In genomic region chr3:84703083-84703810, GRCm38 (mm10) we compare ENCODE assay signal across 16 mouse cellular contexts. TPM values are rescaled to one million over a fixed set of nuclear protein-coding genes. Genes with fewer than 3 reads are reported as not detected.
DNase-seq lines count a peak whose midpoint lies in the region; ATAC-seq and TF ChIP-seq lines count a peak whose summit lies in the region.
"Had no signal": no experiment of that assay in that cellular context is flagged by ENCODE, and none has a peak within 500 bp of the region (broad histone marks: within the 10 kb centered on the region; RNA-seq: fewer than 3 reads in every experiment).

No protein-coding gene starts in this region.

- DNase-seq in 416B (ENCODE audit: low read depth), result peak; percentile 80
- DNase-seq in G1E (ENCODE audit: low spot score), result peak; percentile 60
- no peak for DNase-seq in cerebellum, adult 2 months
- DNase-seq in thymus, postnatal 14 days, result no peak
- DNase-seq in spleen, adult 12 weeks (ENCODE audit: low spot score), result no peak
- DNase-seq: cerebellum, postnatal 10 days; heart, postnatal 10 days; kidney, adult 8-10 months; lung, postnatal 10 days; midbrain, embryonic 14.5 days had no signal

- TF ChIP-seq POLR2A in cerebellum, adult 2 months (IDR thresholded peaks at IDR 0.05; ENCODE audit: borderline replicate concordance, insufficient read depth, low read length), result no peak

- H3K9me3 ChIP-seq in G1E (replicated peaks), result peaks cover 3% of the 10 kb centered on the region
- H3K9me3 ChIP-seq in erythroblast, embryonic 14.5 days (ENCODE audit: control insufficient read depth, low read length), result peaks cover 5% of the 10 kb centered on the region
- H3K9me3 ChIP-seq: embryonic facial prominence, embryonic 12.5 days; forebrain, embryonic 13.5 days had no signal

- no peak for TF ChIP-seq CTCF in G1E (IDR thresholded peaks at IDR 0.05; ENCODE audit: low read depth, low read length)
- no peak for TF ChIP-seq CTCF in cerebellum, adult 2 months (IDR thresholded peaks at IDR 0.05; ENCODE audit: borderline replicate concordance, insufficient read depth, low read depth, low read length)

- H3K4me1 ChIP-seq in G1E (ENCODE audit: insufficient read depth, low read depth, low read length), result peaks cover 76% of the 10 kb centered on the region
- H3K4me1 ChIP-seq in erythroblast, embryonic 14.5 days (ENCODE audit: control insufficient read depth), result peaks cover 47% of the 10 kb centered on the region
- H3K4me1 ChIP-seq in cerebellum, adult 2 months (ENCODE audit: control insufficient read depth, insufficient read depth, low read length), result no peaks in the 10 kb centered on the region
- H3K4me1 ChIP-seq: embryonic facial prominence, embryonic 12.5 days had no signal

- ATAC-seq in G1E (ENCODE audit: extremely low read depth, insufficient number of reproducible peaks, low FRiP score, poor library complexity, severe bottlenecking), result peak; percentile 75
- ATAC-seq: forebrain, embryonic 13.5 days; hindbrain, embryonic 16.5 days had no signal

- H3K27me3 ChIP-seq in G1E (ENCODE audit: insufficient read depth, low read length), result no peaks in the 10 kb centered on the region
- H3K27me3 ChIP-seq in erythroblast, embryonic 14.5 days (ENCODE audit: control insufficient read depth), result no peaks in the 10 kb centered on the region
- no peaks in the 10 kb centered on the region for H3K27me3 ChIP-seq in cerebellum, adult 2 months (ENCODE audit: control insufficient read depth, insufficient read depth, low read length)
- H3K27me3 ChIP-seq: embryonic facial prominence, embryonic 12.5 days; forebrain, embryonic 13.5 days; neural tube, embryonic 12.5 days had no signal

- peak overlapping the region; percentile 28 for H3K27ac ChIP-seq in macrophage
- H3K27ac ChIP-seq in cerebellum, adult 2 months (ENCODE audit: insufficient read depth, low read length), result no peak overlapping the region
- H3K27ac ChIP-seq: embryonic facial prominence, embryonic 12.5 days; forebrain, embryonic 13.5 days; neural tube, embryonic 12.5 days had no signal

- WGBS in macrophage (ENCODE audit: missing documents), result 67% methylated on average over 11 of the region's 11 CpGs
- WGBS in cerebellum, adult 2 months, result 86% methylated on average over 11 of the region's 11 CpGs

- H3K79me2 ChIP-seq in macrophage (ENCODE audit: inconsistent target), result no peaks in the 10 kb centered on the region

- H3K4me3 ChIP-seq in G1E (ENCODE audit: low read depth, low read length), result peak overlapping the region; percentile 66; the same call in 1 of the 2 replicates
- H3K4me3 ChIP-seq in erythroblast, embryonic 14.5 days (replicated peaks), result peak overlapping the region; percentile 46
- no peak overlapping the region for H3K4me3 ChIP-seq in macrophage (ENCODE audit: inconsistent target)
- no peak overlapping the region for H3K4me3 ChIP-seq in cerebellum, adult 2 months (replicated peaks; ENCODE audit: insufficient read depth, low read depth, low read length)
- H3K4me3 ChIP-seq: embryonic facial prominence, embryonic 12.5 days; forebrain, embryonic 13.5 days; neural tube, embryonic 12.5 days had no signal

- H3K36me3 ChIP-seq in G1E (replicated peaks), result no peaks in the 10 kb centered on the region
- H3K36me3 ChIP-seq in erythroblast, embryonic 14.5 days (ENCODE audit: control insufficient read depth), result no peaks in the 10 kb centered on the region
- H3K36me3 ChIP-seq in macrophage (ENCODE audit: inconsistent target), result peaks cover 25% of the 10 kb centered on the region; the same call in 1 of the 2 replicates
- H3K36me3 ChIP-seq: embryonic facial prominence, embryonic 12.5 days; neural tube, embryonic 12.5 days had no signal

RNA-seq across cellular contexts. Expression of gene Tmem154, which starts 37.3 kb away (rescaled TPM):
- 0.63 TPM in 1 of 2 replicates, not detected in the other for total RNA-seq in G1E (2014; fragmentation: Nextera tagmentation)
- 0.16 and 0.17 TPM in 2 replicates for total RNA-seq in G1E (2017)
- polyA plus RNA-seq in G1E (2012), result 0.03 and 0.09 TPM in 2 replicates
- polyA plus RNA-seq in erythroblast, embryonic 14.5 days (2012), result 0.02 TPM in 1 of 2 replicates, not detected in the other
- total RNA-seq in macrophage (2018; cell fraction: chromatin; rRNA removed), result 100 to 1,000 TPM in 10 of 26 experiments, 10 to 100 TPM in 11, 1 to 10 TPM in 5; 5.6 to 262 (median 81.4) TPM
- total RNA-seq in macrophage (2018; cell fraction: cytosol; rRNA removed), result 100 to 1,000 TPM in 8 of 26 experiments, 10 to 100 TPM in 18; 34.4 to 131 (median 62.0) TPM
- total RNA-seq in macrophage (2018; cell fraction: nucleus; rRNA removed), result 100 to 1,000 TPM in 6 of 26 experiments, 10 to 100 TPM in 19, 1 to 10 TPM in 1; 9.0 to 177 (median 62.5) TPM
- polyA plus RNA-seq in macrophage (2018), result 57.7 to 102 TPM (median 78.1 TPM) in 3 replicates
- 0.46 and 0.62 TPM in 2 replicates for polyA plus RNA-seq in cerebellum, adult 2 months (2012; rRNA removed)

Comparison
In these comparisons a context has a peak if more than half of its experiments do, and no peak if none do; other contexts are left out.
1. DNase-seq: peak in 416B (single experiment) and G1E (single experiment); none in cerebellum, adult 2 months (0 of 2), thymus, postnatal 14 days (single experiment) and spleen, adult 12 weeks (single experiment).
2. H3K4me3 ChIP-seq: peak in G1E (single experiment) and erythroblast, embryonic 14.5 days (single experiment); none in macrophage (single experiment) and cerebellum, adult 2 months (single experiment).
3. RNA of gene Tmem154, which starts 37.3 kb away (polyA plus RNA-seq): 57.7 to 102 TPM in macrophage; 0.46 to 0.62 TPM in cerebellum, adult 2 months, 0.03 to 0.09 TPM in G1E and 0.02 TPM in erythroblast, embryonic 14.5 days; every median in the first group is over 10 times any median in the second.